Mouse (Mus musculus) heart, embryonic 15.5 days (tissue): Measurements from ENCODE around the gene Pigq. TPM values are rescaled to one million over a fixed set of nuclear protein-coding genes. Genes with fewer than 3 reads are reported as not detected.
A peak's percentile ranks its signal among the peaks of the same experiment; 100 is the strongest.

Experiments
- ATAC-seq: fragments of 200-750 bp; cut with Nextera tagmentation; replicated peaks from 2 replicates; pipeline ENCODE4 v1.8.0; 2017; ENCODE audit warnings: low read depth, moderate TSS enrichment; ENCODE audit not compliant: insufficient number of reproducible peaks, insufficient read depth, low FRiP score
- H3K27ac ChIP-seq: fragments of 300-500 bp; sonication (generic); 2 replicates; pipeline ENCODE4 v1.5.1; 2015; ENCODE audit warnings: mild to moderate bottlenecking, inconsistent platforms
- H3K27me3 ChIP-seq: fragments of 300-500 bp; sonication (generic); 2 replicates; pipeline ENCODE4 v1.6.1; 2015; ENCODE audit warnings: inconsistent platforms
- H3K36me3 ChIP-seq: fragments of 300-500 bp; sonication (generic); 2 replicates; pipeline ENCODE4 v1.6.1; 2015; ENCODE audit warnings: mild to moderate bottlenecking, inconsistent platforms
- H3K4me1 ChIP-seq: fragments of 300-500 bp; sonication (generic); replicated peaks from 2 replicates; pipeline ENCODE4 v1.6.1; 2015; ENCODE audit warnings: inconsistent platforms
- H3K4me2 ChIP-seq: fragments of 300-500 bp; sonication (generic); 2 replicates; pipeline ENCODE4 v1.6.1; 2015; ENCODE audit warnings: inconsistent platforms, mild to moderate bottlenecking, moderate library complexity
- H3K4me3 ChIP-seq: fragments of 300-500 bp; sonication (generic); 2 replicates; pipeline ENCODE4 v1.5.1; 2015; ENCODE audit warnings: mild to moderate bottlenecking, inconsistent platforms
- H3K9ac ChIP-seq: fragments of 300-500 bp; sonication (generic); 2 replicates; pipeline ENCODE4 v1.6.1; 2015; ENCODE audit warnings: mild to moderate bottlenecking, inconsistent platforms
- H3K9me3 ChIP-seq: fragments of 300-500 bp; sonication (generic); replicated peaks from 2 replicates; pipeline ENCODE4 v1.6.1; 2016; ENCODE audit warnings: inconsistent platforms
- WGBS: fragments of 180-500 bp; shearing (Covaris S2); methylation state at CpG from one replicate; pipeline ENCODE4 v1.1.7; 2015; ENCODE audit warnings: mixed read lengths; 5-methylcytosine and 5-hydroxymethylcytosine counted together
- polyA plus RNA-seq: library from polyadenylated mRNA; unstranded; fragments of >200 nt; fragmentation: Nextera tagmentation; extraction: Ambion mirVana; gene quantifications from 2 replicates; pipeline ENCODE4 v1.2.1, GENCODE M21; 2015

Gene Pigq
- polyA plus RNA-seq, 1 experiment from 2014 or later, result 52.9 TPM

DNA sequence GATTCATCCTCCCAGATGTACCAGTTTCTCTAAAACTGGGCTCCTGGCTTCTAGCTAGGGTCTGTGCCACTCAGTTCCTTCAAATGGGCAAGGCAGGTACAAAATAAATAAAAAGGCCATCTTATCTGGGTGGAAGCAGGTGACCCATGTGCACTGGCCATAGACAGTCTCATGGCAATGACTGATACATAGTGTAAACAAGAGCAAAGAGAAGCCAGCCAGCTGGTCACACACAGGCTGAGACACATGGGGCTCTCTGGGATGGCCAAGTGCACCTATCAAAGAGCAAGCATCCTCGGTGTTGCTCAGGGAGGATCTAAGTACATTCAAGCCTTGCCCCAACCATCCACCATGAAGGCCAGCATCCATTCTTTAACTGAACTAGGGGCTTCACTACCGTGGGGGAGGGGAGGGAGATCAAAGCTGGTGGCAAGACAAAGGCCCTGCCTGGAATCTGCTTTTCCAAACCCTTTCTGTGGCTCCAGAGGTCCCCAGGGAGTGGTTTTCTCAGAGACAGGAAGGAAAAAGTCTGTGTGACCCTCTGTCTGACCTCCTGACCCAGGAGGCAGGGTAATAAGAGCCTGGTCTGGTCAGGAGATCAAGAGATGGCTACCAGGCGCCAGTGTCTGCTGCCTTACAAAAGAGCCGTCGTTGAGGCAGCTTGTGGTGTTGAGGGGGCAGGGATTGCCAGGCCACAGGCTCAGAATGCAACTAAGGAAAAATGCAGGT, 63.7 kb downstream of the Pigq start:
- WGBS, result 37% methylated on average over 5 of the region's 5 CpGs
- no peak overlapping the region for H3K9ac ChIP-seq
- H3K27ac ChIP-seq, result no peak overlapping the region
- H3K4me3 ChIP-seq, result no peak overlapping the region
- H3K36me3 ChIP-seq, result peaks cover 27% of the 10 kb centered on the region
- no peak for ATAC-seq
- no peaks in the 10 kb centered on the region for H3K9me3 ChIP-seq
- H3K27me3 ChIP-seq, result no peaks in the 10 kb centered on the region
- H3K4me1 ChIP-seq, result peaks cover 9% of the 10 kb centered on the region
- no peak overlapping the region for H3K4me2 ChIP-seq

DNA sequence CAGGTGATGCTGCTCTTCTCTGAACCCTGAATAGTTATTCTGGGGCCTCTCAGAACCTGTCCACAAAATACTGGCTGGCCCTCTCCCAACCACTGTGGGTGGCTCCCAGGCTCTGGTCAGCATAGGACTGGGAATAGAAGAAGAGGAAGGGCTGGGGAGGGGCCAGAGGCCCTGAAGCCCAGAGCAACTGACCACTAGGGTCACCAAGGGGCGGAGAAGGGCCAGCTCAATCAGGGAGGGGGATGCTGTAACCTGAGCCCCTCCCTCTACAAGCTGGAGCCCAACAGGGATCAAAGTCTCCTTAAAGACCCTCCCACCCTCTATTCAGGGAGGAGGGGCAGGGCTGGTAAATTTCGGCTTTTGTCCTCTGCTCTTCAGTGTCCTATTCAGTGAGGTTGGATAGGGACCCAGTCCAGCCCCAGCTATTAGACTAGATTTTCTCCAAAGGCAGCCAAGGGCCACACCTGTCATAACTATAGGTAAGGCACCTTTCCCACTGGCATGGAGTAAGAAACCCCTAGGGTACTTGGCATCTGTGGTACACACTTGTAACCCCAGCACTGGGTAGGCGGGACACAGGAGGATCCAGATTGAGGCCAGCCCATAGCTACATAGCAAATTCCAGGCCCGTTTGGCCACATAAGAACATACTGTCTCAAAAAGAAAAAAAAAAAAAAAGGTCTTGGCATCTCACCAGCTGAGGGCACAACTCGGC, 64.4 kb downstream of the Pigq start, which contains the start of gene Wfikkn1:
Wfikkn1 (minus strand) TSS at position 663 of the 715 bp plus-strand sequence.
- Histone ChIP-seq H3K27ac (no peak within 1 kb of the TSS), H3K36me3 (peaks cover 27% of the 10 kb centered on the region), H3K4me2 (no peak within 1 kb of the TSS), H3K4me1 (peaks cover 15% of the 10 kb centered on the region), H3K27me3 (no peaks in the 10 kb centered on the region), H3K9me3 (no peaks in the 10 kb centered on the region), H3K9ac (no peak within 1 kb of the TSS), H3K4me3 (no peak within 1 kb of the TSS)
- WGBS, result 53% methylated on average over 5 of the region's 5 CpGs
- ATAC-seq, result no peak

DNA sequence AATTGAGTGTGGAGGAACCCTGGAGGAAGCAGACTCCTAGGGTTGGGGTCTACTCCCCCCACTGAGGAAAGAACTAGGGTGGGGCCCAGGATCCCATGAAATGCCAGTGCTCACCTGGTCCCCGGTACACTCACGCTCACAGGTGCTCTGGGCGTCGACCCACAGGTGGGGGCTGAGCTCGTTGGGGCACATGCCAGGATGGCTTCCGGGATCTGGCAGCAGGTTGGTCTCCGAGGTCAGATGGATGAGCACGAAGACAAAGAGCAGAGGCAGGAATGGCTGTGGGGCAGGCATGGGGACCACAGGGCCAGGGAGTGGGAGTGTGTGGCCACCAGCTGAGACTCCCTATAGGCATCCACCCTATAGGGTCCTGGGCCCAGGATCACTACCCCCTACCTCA, 65.0 kb downstream of the Pigq start:
- 84% methylated on average over 8 of the region's 8 CpGs for WGBS
- Histone ChIP-seq H3K27ac (no peak overlapping the region), H3K9ac (no peak overlapping the region), H3K27me3 (no peaks in the 10 kb centered on the region), H3K4me3 (no peak overlapping the region), H3K36me3 (peaks cover 25% of the 10 kb centered on the region), H3K4me2 (no peak overlapping the region), H3K4me1 (peaks cover 15% of the 10 kb centered on the region), H3K9me3 (no peaks in the 10 kb centered on the region)
- no peak for ATAC-seq

- ATAC-seq, result no peak
- H3K27ac ChIP-seq, result no peak overlapping the region
- peaks cover 20% of the 10 kb centered on the region for H3K36me3 ChIP-seq
- H3K4me2 ChIP-seq, result no peak overlapping the region
- no peaks in the 10 kb centered on the region for H3K27me3 ChIP-seq
- H3K9me3 ChIP-seq, result no peaks in the 10 kb centered on the region
- peaks cover 20% of the 10 kb centered on the region for H3K4me1 ChIP-seq
- 65% methylated on average over 4 of the region's 4 CpGs for WGBS
- H3K4me3 ChIP-seq, result no peak overlapping the region
- no peak overlapping the region for H3K9ac ChIP-seq
Observed at GRCm38 (mm10) chr17:25879261-25879660, 65.5 kb downstream of the Pigq start.

DNA sequence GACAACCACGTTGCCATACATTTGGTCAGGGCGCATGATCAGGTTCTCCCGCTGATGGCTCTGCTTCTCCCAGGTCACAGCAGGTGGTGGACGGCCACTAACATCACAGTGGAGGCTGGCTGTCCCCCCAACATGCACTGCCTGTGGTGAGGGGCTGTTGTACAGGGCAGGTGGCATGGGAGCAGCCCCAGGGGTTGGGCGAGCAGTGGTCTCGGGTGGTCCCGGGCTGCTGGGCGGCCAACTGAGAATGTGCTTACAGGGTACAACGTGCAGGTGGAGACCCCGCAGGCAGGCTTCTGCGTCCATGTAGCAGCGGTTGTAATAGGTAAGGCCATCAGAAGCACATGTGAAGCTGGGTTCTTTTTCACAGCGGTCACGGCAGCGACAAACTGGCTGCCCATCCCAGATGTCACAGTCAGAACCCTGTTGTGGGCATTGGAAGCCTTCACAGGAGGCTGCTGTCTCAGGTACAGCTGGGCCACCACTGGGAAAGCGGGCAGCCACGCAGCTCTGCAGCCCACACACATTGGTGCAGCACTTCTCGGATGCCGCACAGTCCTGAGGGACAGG, 66.0 kb downstream of the Pigq start:
- Histone ChIP-seq H3K4me1 (peaks cover 26% of the 10 kb centered on the region), H3K27me3 (no peaks in the 10 kb centered on the region), H3K4me3 (no peak overlapping the region), H3K9me3 (no peaks in the 10 kb centered on the region), H3K9ac (no peak overlapping the region), H3K36me3 (peaks cover 15% of the 10 kb centered on the region), H3K4me2 (no peak overlapping the region), H3K27ac (no peak overlapping the region)
- WGBS, result 92% methylated on average over 19 of the region's 19 CpGs
- no peak for ATAC-seq

GRCm38 (mm10) chr17:25877741-25878610, 66.8 kb downstream of the Pigq start:
- Histone ChIP-seq H3K9ac (no peak overlapping the region), H3K4me1 (peaks cover 26% of the 10 kb centered on the region), H3K27ac (no peak overlapping the region), H3K9me3 (no peaks in the 10 kb centered on the region), H3K4me3 (no peak overlapping the region), H3K27me3 (no peaks in the 10 kb centered on the region), H3K4me2 (no peak overlapping the region), H3K36me3 (peaks cover 9% of the 10 kb centered on the region; the same call in 1 of the 2 replicates)
- WGBS, result 90% methylated on average over 32 of the region's 32 CpGs
- ATAC-seq, result no peak

GRCm38 (mm10) chr17:25877025-25877424, 67.7 kb downstream of the Pigq start:
- Histone ChIP-seq H3K9me3 (no peaks in the 10 kb centered on the region), H3K27me3 (no peaks in the 10 kb centered on the region), H3K4me1 (peaks cover 26% of the 10 kb centered on the region), H3K4me3 (0 out of 2 replicates have a peak overlapping the region, but pooled peaks have one; percentile 94), H3K36me3 (no peaks in the 10 kb centered on the region), H3K9ac (no peak overlapping the region), H3K27ac (no peak overlapping the region), H3K4me2 (no peak overlapping the region)
- WGBS, result 79% methylated on average over 3 of the region's 3 CpGs
- ATAC-seq, result no peak

Other genes starting within 250 kb of the Pigq start
- 1.0 and 2.0 TPM in 2 replicates for gene Gng13, start 227.8 kb downstream of the Pigq start, polyA plus RNA-seq
- gene Chtf18, start 217.5 kb downstream of the Pigq start, polyA plus RNA-seq, result 11.8 and 17.7 TPM in 2 replicates
- gene Rpusd1, start 217.3 kb downstream of the Pigq start, polyA plus RNA-seq, result 10.7 and 15.3 TPM in 2 replicates
- 0.13 TPM in 1 of 2 replicates, not detected in the other for gene Mslnl, start 208.9 kb downstream of the Pigq start, polyA plus RNA-seq
- 38.7 and 42.7 TPM in 2 replicates for gene Msln, start 190.6 kb downstream of the Pigq start, polyA plus RNA-seq
- gene Narfl, start 171.2 kb downstream of the Pigq start, polyA plus RNA-seq, result 31.5 and 32.4 TPM in 2 replicates
- 44.7 and 57.1 TPM in 2 replicates for gene Haghl, start 159.3 kb downstream of the Pigq start, polyA plus RNA-seq
- gene Ccdc78, start 158.4 kb downstream of the Pigq start, polyA plus RNA-seq, result 0.13 and 0.23 TPM in 2 replicates
- 56.8 and 70.2 TPM in 2 replicates for gene Fam173a, start 152.0 kb downstream of the Pigq start, polyA plus RNA-seq
- 0.50 TPM in 1 of 2 replicates, not detected in the other for gene AC134908.4, start 149.3 kb downstream of the Pigq start, polyA plus RNA-seq
- gene Metrn, start 147.8 kb downstream of the Pigq start, polyA plus RNA-seq, result 21.2 and 29.2 TPM in 2 replicates
- 0.78 and 1.2 TPM in 2 replicates for gene Fbxl16, start 135.9 kb downstream of the Pigq start, polyA plus RNA-seq
- 12.7 and 19.8 TPM in 2 replicates for gene Wdr24, start 121.3 kb downstream of the Pigq start, polyA plus RNA-seq
- gene Jmjd8, start 116.1 kb downstream of the Pigq start, polyA plus RNA-seq, result 30.9 and 36.6 TPM in 2 replicates
- gene Stub1, start 111.5 kb downstream of the Pigq start, polyA plus RNA-seq, result 251 and 301 TPM in 2 replicates
- 1.4 and 1.7 TPM in 2 replicates for gene Rhbdl1, start 107.6 kb downstream of the Pigq start, polyA plus RNA-seq
- gene Gm20683, start 103.2 kb downstream of the Pigq start, polyA plus RNA-seq, result 1.7 and 3.0 TPM in 2 replicates
- 24.2 and 26.1 TPM in 2 replicates for gene Rhot2, start 100.1 kb downstream of the Pigq start, polyA plus RNA-seq
- gene Wdr90, start 83.4 kb downstream of the Pigq start, polyA plus RNA-seq, result 12.1 and 18.5 TPM in 2 replicates
- gene Mcrip2, start 76.2 kb downstream of the Pigq start, polyA plus RNA-seq, result 176 and 203 TPM in 2 replicates
- 29.3 and 35.1 TPM in 2 replicates for gene Mettl26, start 69.9 kb downstream of the Pigq start, polyA plus RNA-seq
- gene Wfikkn1, start 64.1 kb downstream of the Pigq start, polyA plus RNA-seq, result 0.24 and 0.28 TPM in 2 replicates
- 12.1 and 18.0 TPM in 2 replicates for gene Rab40c, start 25.2 kb downstream of the Pigq start, polyA plus RNA-seq
- 0.08 and 0.16 TPM in 2 replicates for gene Nhlrc4, start within 50 bp of the Pigq start, polyA plus RNA-seq
- gene A930017K11Rik, start 7.6 kb upstream of the Pigq start, polyA plus RNA-seq, result 0.05 TPM in 1 of 2 replicates, not detected in the other
- gene Capn15, start 40.9 kb upstream of the Pigq start, polyA plus RNA-seq, result 9.3 and 13.5 TPM in 2 replicates
- 10.2 and 12.8 TPM in 2 replicates for gene Rab11fip3, start 124.6 kb upstream of the Pigq start, polyA plus RNA-seq
- 36.0 and 36.9 TPM in 2 replicates for gene Decr2, start 145.4 kb upstream of the Pigq start, polyA plus RNA-seq
- gene Nme4, start 150.7 kb upstream of the Pigq start, polyA plus RNA-seq, result 48.8 and 61.8 TPM in 2 replicates
- gene Tmem8, start 168.4 kb upstream of the Pigq start, polyA plus RNA-seq, result 0.77 and 1.3 TPM in 2 replicates
- 195 and 202 TPM in 2 replicates for gene Mrpl28, start 178.6 kb upstream of the Pigq start, polyA plus RNA-seq
- gene Axin1, start 193.8 kb upstream of the Pigq start, polyA plus RNA-seq, result 8.8 and 12.5 TPM in 2 replicates